Mouse (Mus musculus) left cerebral cortex, postnatal 14 days (tissue): ENCODE measurements around the gene Spata22. TPM values are rescaled to one million over a fixed set of nuclear protein-coding genes. Genes with fewer than 3 reads are reported as not detected.
"Not testable (repeated sequence)": the region's sequence is repeated elsewhere in the genome, so short reads cannot be mapped to it uniquely, and the experiment has no call there.

Experiments used
- DNase-seq, 2 experiments: peaks; one replicate each; pipeline ENCODE4 v3.0.0; 2021 to 2022; ENCODE audit warnings: low spot score in 2 of 2, mixed read lengths in 1 of 2
- intact Hi-C: fragments of 180-260 bp; cut with DNase I; formaldehyde crosslinking; loops from one replicate; pipeline ENCODE4 v1.15.1; 2025
- long read RNA-seq, 2 experiments: library from polyadenylated mRNA; stranded (forward); transcript quantifications; one replicate each; pipeline ENCODE4 v2.0.0; 2021
- total RNA-seq, 2 experiments: library from RNA; stranded (reverse); gene quantifications; 2 replicates each; pipeline ENCODE4 v1.2.3; 2021

Spata22 gene
- total RNA-seq: not detected
- long read RNA-seq, experiment 1: 0 reads
- long read RNA-seq, experiment 2: 0 reads

DNA sequence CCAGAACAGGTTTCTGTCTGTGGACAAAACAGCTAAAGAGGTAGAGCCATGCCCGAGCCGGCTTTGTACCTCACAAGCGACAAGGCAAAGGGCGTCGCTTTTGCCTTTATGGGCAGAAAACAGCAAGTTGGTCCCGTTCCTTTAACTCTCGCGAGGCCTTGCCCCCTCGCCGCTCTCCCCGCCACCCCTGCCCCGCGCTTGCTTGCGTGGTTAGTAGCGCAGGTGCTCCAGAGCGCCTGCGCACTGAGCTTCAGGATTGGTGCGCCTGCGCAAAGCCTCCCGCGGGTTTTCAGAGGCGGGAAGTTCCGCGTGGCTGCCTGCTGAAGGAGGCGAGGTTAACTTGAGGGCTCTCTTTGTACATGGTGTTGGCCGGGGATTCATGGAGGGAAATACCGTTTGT lies at the start of gene Spata22, which contains the start of the genes Aspa and Gm49340:
Spata22 (plus strand) TSS at position 300 of the 400 bp plus-strand sequence.
Aspa (minus strand) TSS at position 155 of the 400 bp plus-strand sequence.
Gm49340 (plus strand) TSS at position 300 of the 400 bp plus-strand sequence.
- intact Hi-C loops: no loop called here

DNA sequence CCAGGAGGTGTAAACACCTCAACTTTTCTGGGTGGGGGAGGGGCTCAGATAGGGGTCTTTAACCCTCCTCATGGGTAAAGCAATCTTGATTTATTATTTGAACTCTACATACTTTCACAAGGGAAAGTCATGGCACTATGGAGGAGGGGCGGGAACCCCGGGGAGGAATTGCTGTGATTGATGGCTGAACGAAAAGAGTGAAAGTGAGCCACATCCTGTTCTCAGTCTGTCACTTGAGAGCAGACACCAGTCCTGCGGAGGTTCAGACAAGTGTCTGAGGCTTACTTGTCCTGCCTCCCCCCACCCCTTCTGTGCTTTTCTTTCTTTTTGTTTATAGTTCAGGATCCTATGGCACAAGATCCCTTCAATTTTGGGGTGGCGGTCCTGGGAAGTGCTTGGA lies 48.8 kb upstream of the Spata22 start:
- no peak for DNase-seq
- intact Hi-C loops: loop anchor here (1.0 kb wide), 1 partner anchor 142 kb away; the partner anchor contains the start of gene Haspin

More for the DNA sequence above, at the start of gene Spata22, which contains the start of the genes Aspa and Gm49340:
- no peak for DNase-seq

DNA sequence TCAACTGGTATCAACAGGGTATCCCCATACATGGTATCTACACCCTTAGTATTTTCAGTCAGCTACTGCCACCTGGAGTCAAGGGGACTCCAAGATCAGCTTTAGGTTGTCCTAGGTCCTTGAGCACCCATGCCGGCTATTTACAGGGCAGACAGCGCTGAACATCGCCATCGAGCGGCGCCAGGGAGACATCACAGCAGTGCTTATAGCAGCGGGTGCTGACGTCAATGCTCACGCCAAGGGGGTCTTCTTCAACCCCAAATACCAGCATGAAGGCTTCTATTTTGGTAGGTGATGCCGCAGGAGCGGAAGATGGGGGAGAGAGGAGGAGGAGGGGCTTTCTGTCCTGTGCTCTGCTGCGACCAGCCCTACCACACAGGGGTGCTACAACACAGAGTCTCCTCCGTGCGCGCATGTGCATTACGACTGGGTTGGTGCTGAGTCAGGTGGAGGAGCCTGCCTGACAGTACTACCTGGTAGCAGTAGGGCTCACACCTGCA lies 48.0 kb upstream of the Spata22 start:
- intact Hi-C loops: loop anchor here (1.0 kb wide), 1 partner anchor 143 kb away; the partner anchor contains the start of gene Haspin

DNA sequence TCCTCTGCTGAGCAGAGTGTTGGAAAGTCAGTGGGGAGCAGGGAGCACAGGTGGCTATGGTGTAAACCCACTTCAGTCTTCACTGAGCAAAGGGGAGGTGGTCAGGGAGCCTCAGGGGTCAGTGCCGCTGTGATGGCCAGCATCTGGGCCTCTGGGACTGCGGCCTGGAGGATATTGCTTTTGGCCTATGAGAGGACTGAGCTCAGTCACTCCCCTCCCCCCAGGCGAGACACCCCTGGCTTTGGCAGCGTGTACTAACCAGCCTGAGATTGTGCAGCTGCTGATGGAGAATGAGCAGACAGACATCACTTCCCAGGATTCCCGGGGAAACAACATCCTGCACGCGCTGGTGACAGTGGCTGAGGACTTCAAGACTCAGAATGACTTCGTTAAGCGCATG lies 46.2 kb upstream of the Spata22 start:
- no peak for DNase-seq
- intact Hi-C loops: no loop called here

More for the DNA sequence above, 48.0 kb upstream of the Spata22 start:
- peak; percentile 76 to 92 for DNase-seq

DNA sequence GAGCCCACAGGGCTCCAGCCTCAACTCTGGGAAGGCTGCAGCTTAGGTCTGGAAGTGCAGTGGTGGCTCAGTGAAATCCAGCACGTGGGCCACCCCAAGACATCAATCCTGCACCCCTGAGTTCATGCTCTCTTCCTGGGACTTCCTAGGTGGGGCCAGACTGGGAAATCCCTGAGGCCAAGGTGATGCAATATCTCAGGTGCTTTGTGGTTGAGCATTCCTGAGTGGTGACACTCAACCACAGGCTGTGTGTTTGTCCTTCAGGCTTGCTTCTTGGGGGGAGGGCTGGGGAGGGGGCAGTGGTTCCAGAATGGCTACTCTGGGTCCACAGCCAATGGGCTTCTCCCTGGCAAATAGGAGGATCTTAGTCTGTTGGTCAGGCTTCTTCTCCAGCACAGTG lies 45.6 kb upstream of the Spata22 start:
- intact Hi-C loops: no loop called here
- no peak for DNase-seq

DNA sequence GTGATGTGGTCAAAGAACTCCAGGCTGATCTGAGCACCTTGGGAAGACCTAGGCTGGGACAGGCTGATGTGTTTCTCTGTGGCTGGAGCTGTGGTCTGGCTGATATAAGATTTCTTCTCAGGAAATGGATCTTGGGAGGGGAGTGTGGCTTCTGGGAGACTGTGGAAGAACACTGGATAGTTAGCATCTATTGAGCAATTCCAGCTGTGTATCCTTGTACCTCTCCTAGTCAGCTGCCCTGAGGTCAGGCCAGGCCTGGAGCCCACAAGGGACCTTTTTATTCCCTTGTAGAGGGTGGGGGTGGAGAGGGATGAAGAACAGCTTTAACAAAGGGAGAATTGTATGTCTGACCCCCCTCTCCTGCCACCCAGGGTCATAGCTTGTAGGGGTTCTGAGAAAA lies 45.2 kb upstream of the Spata22 start:
- intact Hi-C loops: no loop called here
- DNase-seq: no peak

DNA sequence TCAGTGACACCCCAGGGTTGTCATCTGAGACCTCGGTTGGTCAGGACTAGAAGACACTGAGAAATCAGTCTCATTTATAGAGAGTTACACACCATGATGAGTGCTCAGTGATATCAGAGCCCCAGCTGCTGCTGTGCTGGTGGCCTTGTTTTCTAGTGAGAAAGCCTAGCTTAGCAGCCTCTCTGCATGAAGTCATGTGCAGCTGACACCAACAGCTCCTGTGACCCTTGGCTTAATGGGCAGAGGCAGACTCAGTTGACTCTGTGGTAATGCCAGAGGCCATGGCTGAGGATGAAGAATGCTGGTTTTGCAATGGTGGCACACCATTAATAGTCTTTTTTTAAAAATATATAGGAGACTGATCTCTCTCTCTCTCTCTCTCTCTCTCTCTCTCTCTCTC lies 39.9 kb upstream of the Spata22 start:
- DNase-seq: no peak
- intact Hi-C loops: no loop called here

DNA sequence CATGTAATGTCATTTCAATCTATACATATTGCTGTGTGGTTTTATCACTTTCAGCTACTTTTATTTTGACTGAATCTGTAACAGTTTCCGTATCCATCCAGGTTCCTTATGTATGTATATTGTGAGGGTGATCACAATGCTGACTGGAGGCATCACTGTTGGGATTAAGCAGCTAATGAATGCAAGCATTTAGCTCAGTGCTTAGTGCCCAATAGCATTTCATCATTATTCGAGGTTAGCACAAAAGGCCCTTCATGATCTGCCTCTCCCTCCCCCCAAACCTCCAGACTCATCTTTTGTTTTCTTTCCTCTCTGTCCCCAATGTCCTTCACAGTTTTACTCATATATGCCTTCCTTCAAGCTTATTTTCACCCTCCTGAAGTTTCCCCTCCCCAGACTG lies 26.4 kb upstream of the Spata22 start:
- intact Hi-C loops: no loop called here
- no peak for DNase-seq

DNA sequence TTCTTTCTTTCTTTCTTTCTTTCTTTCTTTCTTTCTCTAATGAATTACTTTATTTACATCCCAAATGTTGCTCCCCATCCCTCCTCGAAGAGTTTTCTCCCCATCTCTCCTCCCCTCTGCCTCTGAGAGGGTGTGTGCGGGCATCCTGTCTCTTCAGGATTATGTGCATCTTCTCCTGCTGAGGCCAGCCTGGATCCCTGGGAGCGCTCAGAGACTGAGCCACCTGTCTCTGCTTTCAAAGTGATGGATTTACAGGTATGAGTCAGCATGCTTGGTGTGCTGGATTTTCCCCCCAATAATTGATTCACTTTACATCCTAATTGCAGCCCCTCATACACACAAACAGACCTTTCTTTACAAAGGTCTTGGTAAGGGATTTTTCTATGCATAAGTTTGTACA lies 13.6 kb upstream of the Spata22 start:
- intact Hi-C loops: no loop called here
- no peak for DNase-seq

DNA sequence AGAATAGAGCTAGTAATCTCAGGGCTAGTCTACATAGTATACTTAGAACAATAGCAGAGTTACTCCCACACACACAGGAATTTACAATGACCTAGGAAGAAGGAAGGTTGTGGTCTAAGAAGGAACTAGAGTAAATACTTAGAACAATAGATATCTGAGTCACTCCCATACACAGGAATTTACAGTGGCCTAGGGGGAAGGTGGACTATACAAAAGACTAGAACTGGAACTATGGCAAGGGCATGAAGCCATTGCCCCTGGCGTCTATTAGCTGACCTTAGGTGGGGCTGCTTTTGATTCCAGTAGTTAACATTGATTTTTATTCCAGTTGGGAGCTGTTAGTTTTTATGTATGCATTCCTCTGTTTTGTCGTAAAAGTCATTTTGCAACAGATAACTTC lies 11.0 kb upstream of the Spata22 start:
- DNase-seq, intact Hi-C loops: not testable (repeated sequence)

DNA sequence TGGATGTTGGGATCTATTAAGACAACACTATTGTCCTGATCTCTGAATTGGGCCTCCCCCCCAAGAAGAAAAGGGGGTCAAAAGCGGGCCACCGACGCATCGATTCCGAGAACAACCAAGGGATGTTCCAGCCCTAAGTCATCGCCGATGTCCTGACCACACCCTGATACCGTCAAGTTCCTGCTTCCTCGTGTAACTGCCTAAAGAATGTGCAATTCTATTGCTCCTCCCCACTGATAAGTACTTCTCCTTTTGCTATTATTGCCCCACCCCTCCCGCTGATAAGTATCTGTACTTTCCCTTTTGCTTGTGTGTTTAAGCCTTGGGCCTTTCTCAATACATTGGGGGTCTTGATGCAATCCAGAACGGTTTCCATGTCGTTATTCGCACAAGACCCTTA lies 8.5 kb upstream of the Spata22 start:
- intact Hi-C loops, DNase-seq: not testable (repeated sequence)

DNA sequence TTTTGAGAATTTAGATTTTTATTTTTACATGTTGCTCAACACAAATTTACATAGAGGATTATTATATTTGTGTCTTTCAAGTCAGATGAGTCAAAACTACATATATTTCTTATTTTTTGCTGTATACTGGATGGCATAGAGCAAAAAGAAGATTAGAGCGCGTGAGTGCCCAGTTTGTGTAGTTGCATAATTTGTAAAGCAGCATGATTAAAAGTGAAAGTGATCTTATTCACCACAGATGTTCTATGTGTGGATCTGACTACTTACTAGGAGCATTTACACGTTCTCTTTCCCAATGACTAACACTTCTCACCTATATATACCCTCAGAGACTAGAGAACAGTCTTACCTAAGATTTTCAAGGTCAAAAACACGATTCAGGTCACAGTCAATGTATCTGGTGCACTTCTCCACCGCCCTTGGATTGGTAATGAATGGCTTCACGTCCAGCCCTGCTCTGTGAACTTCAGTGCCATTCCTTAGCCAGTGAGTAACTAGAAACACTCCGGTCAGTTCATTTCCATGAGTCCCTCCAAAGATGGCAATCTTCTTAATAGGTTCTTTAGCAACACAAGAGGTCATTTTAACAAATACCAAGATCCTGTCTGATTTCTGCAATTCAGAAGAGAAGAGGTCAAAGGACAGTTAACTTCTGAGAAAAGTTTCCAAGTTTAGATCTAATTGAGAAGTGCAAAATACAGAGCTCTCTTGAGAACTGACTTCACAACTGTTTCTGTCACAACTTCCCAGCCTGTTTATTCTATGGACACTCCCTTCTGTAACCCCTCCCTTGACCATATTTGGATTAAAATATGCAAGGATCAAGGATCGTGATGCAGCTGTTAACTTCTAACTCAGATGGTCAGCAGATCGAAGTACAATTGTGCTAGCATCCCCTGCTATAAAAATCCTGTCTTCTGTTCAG lies 5.4 kb upstream of the Spata22 start:
- no peak for DNase-seq
- intact Hi-C loops: no loop called here

DNA sequence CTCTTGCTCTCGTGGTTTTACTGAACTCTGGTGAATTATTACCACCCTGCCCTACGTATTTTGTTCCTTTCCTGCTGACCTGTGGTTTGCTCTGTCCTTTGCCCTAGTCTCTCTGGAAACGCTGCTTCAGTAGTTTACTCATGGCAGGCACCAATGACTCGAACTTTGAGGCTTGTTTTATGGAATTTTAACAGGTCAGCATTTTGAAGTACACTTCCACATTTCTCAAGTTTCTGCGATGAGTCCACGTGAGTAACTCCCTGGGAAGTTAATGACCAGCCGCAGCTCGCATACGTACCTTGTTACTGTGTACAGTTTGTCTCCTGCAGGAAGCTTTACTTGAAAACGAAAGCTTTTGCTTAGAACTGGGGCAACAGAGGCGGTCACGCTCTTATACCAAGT lies 3.1 kb upstream of the Spata22 start:
- DNase-seq: no peak
- intact Hi-C loops: no loop called here

DNA sequence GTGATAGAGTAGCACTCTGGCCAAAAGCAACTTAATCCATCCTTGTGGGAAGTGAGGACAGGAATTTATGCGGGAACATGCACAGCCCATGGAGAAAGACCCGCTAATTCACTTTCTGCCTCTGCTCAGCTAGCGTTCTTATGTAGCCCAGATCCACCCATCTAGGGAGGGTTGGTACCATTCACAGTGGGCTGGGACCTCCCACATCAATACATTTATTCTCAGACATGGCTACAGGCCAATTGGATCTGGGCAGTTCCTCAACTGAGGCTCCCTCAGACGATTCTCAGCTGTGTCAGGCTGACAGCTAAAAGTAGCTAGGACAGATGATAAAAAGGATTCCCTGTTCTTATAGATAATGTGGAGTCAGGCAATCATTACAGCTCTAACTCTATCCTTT lies 2.2 kb upstream of the Spata22 start:
- intact Hi-C loops: no loop called here

DNA sequence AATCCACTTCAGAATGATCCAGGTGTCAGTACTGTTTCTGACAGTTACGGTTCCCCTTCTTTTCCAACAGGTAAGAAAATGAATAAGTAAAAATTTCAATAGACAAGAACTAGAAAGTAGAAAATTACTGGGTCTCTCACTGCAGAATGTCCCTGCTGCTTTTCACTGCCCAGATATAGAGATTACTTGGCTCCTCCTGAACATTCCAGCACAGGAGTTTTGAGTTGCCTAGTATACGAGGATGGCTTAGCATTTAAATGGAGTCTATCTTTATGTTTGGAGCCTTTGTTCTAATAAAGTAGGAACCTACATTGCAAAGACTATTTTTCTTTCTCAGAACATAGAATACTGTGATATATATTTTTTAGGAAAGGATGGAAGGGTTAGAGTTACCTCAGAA lies 3.8 kb downstream of the Spata22 start:
- DNase-seq: no peak
- intact Hi-C loops: no loop called here

More for the DNA sequence above, 2.2 kb upstream of the Spata22 start:
- peak; percentile 3 to 13 for DNase-seq

DNA sequence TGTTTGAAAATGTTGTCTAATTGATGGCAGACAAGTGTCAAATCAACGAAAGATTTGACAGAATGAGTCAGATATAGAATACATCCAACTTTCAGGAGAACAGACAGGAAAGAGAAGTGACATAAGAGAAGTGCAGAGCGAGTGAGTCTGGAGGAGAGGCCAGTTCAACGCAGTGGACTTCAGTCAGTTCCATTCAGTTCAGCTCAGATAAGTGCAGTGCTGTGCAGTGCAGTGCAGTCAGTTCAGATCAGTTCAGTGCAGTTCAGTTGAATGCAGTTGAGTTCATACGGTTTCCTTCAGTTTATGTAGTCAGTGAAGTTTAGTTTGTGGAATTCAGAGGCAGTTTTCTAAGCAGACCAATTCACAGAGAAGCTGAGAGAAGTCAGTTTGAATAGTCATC lies 7.4 kb downstream of the Spata22 start:
- intact Hi-C loops: no loop called here
- no peak for DNase-seq

DNA sequence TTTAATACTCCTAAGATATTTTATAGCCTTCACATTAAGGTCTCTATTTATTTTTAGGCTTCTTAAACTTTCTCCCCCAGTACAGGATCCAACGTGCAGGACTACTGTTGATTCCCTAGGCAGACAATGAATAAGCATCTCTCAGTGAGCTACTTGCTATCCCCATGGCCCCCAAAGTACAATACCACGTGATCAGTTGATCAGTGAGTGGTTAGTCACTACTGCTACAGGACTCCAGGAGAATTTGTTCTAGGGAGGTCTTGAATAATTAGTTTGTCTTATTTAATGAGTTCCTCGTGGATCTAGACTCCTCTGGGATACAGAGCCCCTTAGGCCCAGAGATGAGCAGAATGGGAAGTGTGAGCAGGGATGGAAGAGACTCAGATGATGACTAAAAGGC lies 20.9 kb downstream of the Spata22 start, which contains the start of gene Olfr20:
Olfr20 (plus strand) TSS at position 301 of the 400 bp plus-strand sequence.
- no peak for DNase-seq
- intact Hi-C loops: no loop called here

DNA sequence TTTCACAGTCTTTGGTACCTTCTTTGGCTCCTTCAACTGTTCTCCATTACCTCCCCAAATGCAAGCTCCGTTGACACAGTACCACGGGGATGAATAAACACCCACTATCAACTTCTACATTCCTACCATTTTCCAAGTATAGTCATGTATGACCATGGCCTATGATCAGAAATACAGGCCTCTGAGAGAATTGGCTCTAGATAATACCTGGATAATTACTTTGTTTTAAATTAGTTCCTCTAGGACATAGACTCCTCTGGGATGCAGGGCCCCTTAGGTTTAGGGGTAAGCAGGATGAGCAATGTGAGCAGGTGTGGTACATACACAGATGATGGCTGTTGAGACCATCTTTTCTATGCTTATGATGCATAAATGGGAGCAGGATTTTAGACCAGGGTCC lies 41.4 kb downstream of the Spata22 start, which contains the start of gene Olfr376:
Olfr376 (plus strand) TSS at position 301 of the 400 bp plus-strand sequence.
- no peak for DNase-seq
- intact Hi-C loops: no loop called here

DNA sequence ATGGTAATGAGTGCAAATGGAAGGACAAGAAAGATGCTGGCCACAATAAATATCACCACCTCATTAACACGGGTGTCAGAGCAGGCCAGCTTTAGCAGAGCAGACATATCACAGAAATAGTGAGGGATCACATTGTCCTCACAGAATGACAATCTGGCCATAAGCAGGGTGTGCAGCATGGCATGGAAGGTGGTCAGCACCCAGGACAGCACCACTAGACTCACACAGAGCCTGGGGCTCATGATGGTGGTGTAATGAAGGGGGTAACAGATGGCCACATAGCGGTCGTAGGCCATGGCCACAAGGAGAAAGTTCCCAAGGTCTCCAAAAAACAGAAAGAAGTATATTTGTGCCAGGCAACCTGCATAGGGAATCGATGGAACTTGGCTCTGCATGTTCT lies 65.8 kb downstream of the Spata22 start:
- no peak for DNase-seq
- intact Hi-C loops: no loop called here
